Mouse (Mus musculus) small intestine, adult 10 weeks (tissue): ENCODE data around the gene Dtx3l. TPM values are rescaled to one million over a fixed set of nuclear protein-coding genes. Genes with fewer than 3 reads are reported as not detected.

Experiments
- polyA plus RNA-seq: library from polyadenylated mRNA; stranded (reverse); fragments of 350-450 nt; fragmentation: Illumina TruSeq; extraction: RNeasy Lipid Tissue Mini Kit (QIAGEN cat#74804); gene quantifications from one replicate; pipeline ENCODE4 v1.2.3, GENCODE M21; 2014; ENCODE audit warnings: low replicate concordance

Gene Dtx3l
- 101 TPM for polyA plus RNA-seq

DNA sequence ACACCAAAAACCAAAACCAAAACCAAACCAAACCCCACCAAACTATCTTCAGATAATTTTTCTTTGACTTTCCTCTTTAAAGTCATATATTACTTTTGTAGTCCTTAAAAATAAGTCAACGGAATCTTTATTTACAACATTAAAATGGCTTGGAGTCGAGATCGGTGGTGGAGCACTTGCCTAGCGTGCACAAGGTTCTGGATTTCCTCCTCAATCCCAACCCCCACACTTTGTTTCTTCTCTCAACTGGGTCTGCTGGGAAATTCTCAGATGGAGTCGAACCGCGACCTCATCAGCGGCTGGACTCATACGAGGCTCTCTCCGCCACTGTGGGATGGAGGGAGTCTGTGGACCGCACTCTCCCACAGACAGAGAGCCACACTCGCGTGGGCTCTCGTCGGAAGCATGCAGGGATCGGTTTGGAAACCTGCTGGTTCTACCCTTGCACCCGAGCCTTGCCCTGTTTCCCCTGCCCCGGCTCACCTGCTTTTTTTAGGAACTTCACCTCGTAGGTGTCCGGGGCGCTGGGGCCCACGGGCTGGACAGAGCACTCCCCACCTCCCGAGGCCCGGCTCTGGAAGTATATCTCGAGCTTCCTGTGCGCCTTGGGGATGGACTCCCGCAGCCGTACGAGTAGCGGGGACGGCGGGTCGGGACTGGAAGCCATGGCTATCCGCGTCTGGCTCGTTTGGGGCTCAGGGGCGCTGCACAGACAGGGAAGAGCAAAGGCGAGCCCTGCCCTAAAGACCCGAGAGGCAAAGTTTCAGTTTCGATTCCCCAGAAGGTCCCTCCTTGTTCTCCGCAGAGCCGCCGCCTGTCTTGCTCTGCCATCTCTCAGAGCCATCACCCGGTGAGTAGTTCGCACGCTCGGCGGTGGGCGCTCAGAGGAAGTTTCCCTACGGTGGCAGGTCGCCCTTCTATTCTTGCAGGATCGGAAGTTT, at the start of gene Dtx3l, which contains the start of gene Parp9:
TSS of gene Dtx3l (minus strand) at position 941 of the 941 bp plus-strand sequence.
TSS of gene Parp9 (plus strand) at position 260 of the 941 bp plus-strand sequence.

DNA sequence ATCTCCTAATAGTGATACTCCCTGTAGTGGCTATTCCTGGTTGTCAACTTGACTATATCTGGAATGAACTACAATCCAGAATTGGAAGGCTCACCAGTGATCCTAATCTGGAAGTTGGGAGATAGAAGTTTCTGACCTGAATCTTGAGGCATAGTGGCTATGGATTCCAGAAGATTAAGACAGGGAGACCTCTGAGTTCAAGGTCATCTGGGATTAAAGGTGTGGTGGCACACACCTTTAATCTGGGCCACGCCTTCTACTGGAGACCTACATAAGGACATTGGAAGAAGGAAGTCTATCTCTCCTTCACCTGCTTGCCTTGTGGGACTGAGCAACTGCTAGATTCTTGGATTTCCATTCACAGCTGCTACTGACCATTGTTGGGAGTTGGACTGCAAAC, 39.5 kb upstream of the Dtx3l start, which contains the start of gene Kpna1:
TSS of gene Kpna1 (plus strand) at position 301 of the 400 bp plus-strand sequence.

Other genes with a start within 250 kb of the Dtx3l start
- gene Dirc2, start 169.8 kb downstream of the Dtx3l start, polyA plus RNA-seq, result 22.5 TPM
- gene Hspbap1, start 168.8 kb downstream of the Dtx3l start, polyA plus RNA-seq, result 4.7 TPM
- 99.8 TPM for gene Parp14, start 67.6 kb downstream of the Dtx3l start, polyA plus RNA-seq
- 140 TPM for gene Parp9, start 681 bp downstream of the Dtx3l start, polyA plus RNA-seq
- gene Kpna1, start 39.6 kb upstream of the Dtx3l start, polyA plus RNA-seq, result 86.5 TPM
- gene Wdr5b, start 102.0 kb upstream of the Dtx3l start, polyA plus RNA-seq, result 6.1 TPM
- 65.7 TPM for gene Fam162a, start 132.4 kb upstream of the Dtx3l start, polyA plus RNA-seq
- gene Ccdc58, start 132.5 kb upstream of the Dtx3l start, polyA plus RNA-seq, result 234 TPM
- gene Csta1, start 192.1 kb upstream of the Dtx3l start, polyA plus RNA-seq, result not detected
- gene Stfa2l1, start 217.7 kb upstream of the Dtx3l start, polyA plus RNA-seq, result not detected
- gene Gm5483, start 245.1 kb upstream of the Dtx3l start, polyA plus RNA-seq, result not detected